Mouse (Mus musculus) liver, adult 2 months (tissue): ENCODE measurements around the gene Atp6v0e.

Experiments
- CTCF ChIP-seq: fragments of 200-500 bp; IDR thresholded peaks from 2 replicates; pipeline ENCODE4 v1.5.1; 2011; ENCODE audit warnings: low read depth, low read length, control low read depth
- POLR2A ChIP-seq: fragments of 200-500 bp; IDR thresholded peaks from 2 replicates; pipeline ENCODE4 v1.6.1; 2011; ENCODE audit warnings: low read length, control low read depth; ENCODE audit not compliant: insufficient read depth; ENCODE audit errors: extremely low read depth

GRCm38 (mm10) chr17:26708993-26709590, 46.1 kb downstream of the Atp6v0e start:
- no peak for TF ChIP-seq CTCF
- TF ChIP-seq POLR2A = no peak
